Mouse (Mus musculus) liver, embryonic 14.5 days (tissue): ENCODE measurements around the gene Trappc10.

Experiments
- CTCF ChIP-seq: IDR thresholded peaks from 2 replicates; pipeline ENCODE4 v1.5.1; 2016; ENCODE audit warnings: antibody characterized with exemption, low read depth, control low read depth
- EP300 ChIP-seq: IDR thresholded peaks from 2 replicates; pipeline ENCODE4 v1.6.1; 2016; ENCODE audit warnings: antibody characterized with exemption, low read depth

DNA sequence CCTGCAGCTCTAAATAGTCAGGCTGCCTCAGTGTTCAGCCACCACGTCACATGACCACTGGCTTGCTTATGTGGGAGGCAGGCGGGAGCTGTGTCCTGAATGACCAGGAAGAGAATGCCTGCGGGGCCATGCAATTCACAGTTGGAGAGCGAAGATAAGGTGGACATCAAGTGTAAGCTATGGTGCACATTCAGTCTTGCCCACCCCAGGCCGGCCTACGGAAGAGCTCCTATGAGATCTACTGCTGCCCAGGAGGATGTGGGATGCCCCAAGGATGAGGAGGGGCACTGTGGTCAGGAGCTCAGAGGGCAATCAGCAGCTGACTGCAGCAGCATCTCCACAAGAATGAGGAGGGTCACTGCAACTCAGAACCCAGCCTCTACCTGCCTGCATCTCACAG lies 41.0 kb upstream of the Trappc10 start:
- TF ChIP-seq CTCF (no peak), EP300 (no peak)
